Mouse (Mus musculus): ENCODE measurements around the gene Mmel1. TPM values are rescaled to one million over a fixed set of nuclear protein-coding genes. Genes with fewer than 3 reads are reported as not detected.

Gene Mmel1
- polyA plus RNA-seq, 1 experiment from 2014 or later = 0.93 TPM

DNA sequence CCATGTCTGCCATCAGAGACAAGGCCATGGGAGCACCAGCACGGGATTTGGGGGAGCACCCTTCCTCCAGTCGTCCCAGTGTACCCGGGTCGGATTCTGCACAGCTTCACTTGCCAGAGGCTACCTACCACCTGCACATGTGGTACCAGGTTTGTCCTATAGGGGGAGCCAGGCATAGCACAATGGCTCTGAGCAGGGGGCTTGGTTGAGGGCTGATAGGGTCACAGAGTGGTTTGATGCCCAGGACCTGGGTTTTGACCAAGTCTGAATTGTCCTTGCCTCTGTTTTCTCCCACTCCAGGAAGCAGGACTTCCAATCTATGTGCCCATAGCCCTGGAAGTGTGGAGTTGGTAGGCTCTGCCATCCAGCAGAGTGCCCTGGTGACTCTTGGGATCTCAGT is 56.0 kb downstream of the Mmel1 start:
- Histone ChIP-seq H3K27me3 (replicated peaks; ENCODE audit: control insufficient read depth, insufficient read depth, low read length) (no peaks in the 10 kb centered on the region), H3K9me3 (ENCODE audit: control insufficient read depth, low read length) (no peaks in the 10 kb centered on the region; the same call in 1 of the 2 replicates), H3K4me3 (ENCODE audit: low read length) (no peak overlapping the region), H3K27ac (ENCODE audit: low read depth, low read length) (no peak overlapping the region), H3K9ac (ENCODE audit: low read depth, low read length) (no peak overlapping the region), H3K4me1 (ENCODE audit: control insufficient read depth, insufficient read depth, low read depth, low read length) (no peaks in the 10 kb centered on the region), H3K36me3 (ENCODE audit: control insufficient read depth, insufficient read depth, low read length) (no peaks in the 10 kb centered on the region), H3K4me2 (ENCODE audit: low read length) (no peak overlapping the region)
- no peak for ATAC-seq
- WGBS = 60% methylated on average over 4 of the region's 4 CpGs

DNA sequence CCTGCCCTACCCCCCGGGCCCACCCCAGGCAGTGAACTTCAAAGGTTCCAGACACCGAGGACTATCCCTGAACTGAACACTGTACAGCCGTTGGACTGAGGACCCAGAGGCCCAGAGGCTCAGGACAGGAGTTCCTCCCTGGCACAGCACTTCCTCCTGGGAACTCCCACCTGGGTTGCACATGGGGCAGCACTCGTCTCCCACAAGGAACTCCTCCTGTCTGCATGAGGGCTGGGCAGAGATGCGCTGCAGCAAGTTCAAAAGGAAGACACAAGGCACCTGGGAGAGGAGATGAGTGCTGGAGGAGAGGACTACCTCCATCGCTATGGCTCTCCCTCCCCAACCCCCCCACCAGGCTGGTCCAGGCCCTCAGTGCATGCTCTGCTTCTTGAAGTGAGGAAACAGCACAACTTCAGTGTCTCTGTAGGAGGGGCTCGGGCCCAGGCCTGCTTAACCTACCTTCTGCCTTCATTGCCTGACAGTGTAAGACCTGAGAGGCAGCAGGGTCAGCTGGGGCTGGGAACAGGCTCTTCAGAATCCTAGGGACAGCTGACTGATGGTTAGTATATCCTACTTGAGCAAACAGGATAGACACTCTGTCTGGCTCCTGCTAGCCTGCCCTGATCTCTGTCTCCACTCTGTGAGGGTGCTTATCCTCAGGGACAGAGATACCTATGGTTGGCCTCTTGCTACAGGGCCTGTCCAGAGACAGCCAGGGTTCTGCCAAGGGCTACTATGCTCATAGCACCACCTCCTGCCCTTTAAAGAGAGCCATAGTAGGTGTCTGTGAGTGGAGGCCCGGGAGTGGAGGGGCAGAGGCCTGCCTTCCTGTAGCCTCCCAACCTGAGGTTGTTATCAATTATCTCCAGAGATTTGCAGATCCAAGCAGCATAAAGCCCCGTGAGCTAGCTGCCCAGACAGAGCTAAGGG is 57.8 kb downstream of the Mmel1 start:
- Histone ChIP-seq H3K9ac (ENCODE audit: low read depth, low read length) (no peak overlapping the region), H3K36me3 (ENCODE audit: control insufficient read depth, insufficient read depth, low read length) (no peaks in the 10 kb centered on the region), H3K4me1 (ENCODE audit: control insufficient read depth, insufficient read depth, low read depth, low read length) (no peaks in the 10 kb centered on the region), H3K4me2 (ENCODE audit: low read length) (no peak overlapping the region), H3K4me3 (ENCODE audit: low read length) (no peak overlapping the region), H3K9me3 (ENCODE audit: control insufficient read depth, low read length) (no peaks in the 10 kb centered on the region; the same call in 1 of the 2 replicates), H3K27ac (ENCODE audit: low read depth, low read length) (no peak overlapping the region), H3K27me3 (replicated peaks; ENCODE audit: control insufficient read depth, insufficient read depth, low read length) (no peaks in the 10 kb centered on the region)
- ATAC-seq = no peak
- 74% methylated on average over 9 of the region's 9 CpGs for WGBS

DNA sequence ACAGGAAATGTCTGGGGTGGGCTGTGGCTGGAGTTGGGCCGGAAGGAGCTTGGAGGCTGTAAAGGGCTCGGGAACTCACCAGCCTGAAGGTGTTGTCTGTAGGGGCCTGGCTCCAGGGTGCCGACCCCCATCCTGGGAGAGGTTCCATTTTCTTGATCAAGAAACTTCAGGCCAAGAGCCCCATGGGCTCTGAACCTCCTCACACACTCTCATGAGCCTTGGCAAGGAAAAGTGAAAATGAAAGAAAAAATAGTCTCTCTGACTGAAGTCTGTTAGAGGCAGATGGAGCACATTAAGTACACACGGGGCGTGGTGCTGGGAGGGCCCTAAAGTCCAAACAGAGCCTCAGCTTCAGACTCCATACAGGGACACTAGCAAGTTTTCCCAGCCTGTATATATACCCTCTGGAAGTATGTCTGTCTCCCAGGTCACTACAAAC is 58.5 kb downstream of the Mmel1 start:
- H3K9ac ChIP-seq (ENCODE audit: low read depth, low read length) = no peak overlapping the region
- H3K4me3 ChIP-seq (ENCODE audit: low read length) = no peak overlapping the region
- no peaks in the 10 kb centered on the region for H3K4me1 ChIP-seq (ENCODE audit: control insufficient read depth, insufficient read depth, low read depth, low read length)
- H3K27me3 ChIP-seq (replicated peaks; ENCODE audit: control insufficient read depth, insufficient read depth, low read length) = no peaks in the 10 kb centered on the region
- H3K4me2 ChIP-seq (ENCODE audit: low read length) = no peak overlapping the region
- no peak overlapping the region for H3K27ac ChIP-seq (ENCODE audit: low read depth, low read length)
- 72% methylated on average over 5 of the region's 5 CpGs for WGBS
- H3K9me3 ChIP-seq (ENCODE audit: control insufficient read depth, low read length) = no peaks in the 10 kb centered on the region
- H3K36me3 ChIP-seq (ENCODE audit: control insufficient read depth, insufficient read depth, low read length) = no peaks in the 10 kb centered on the region
- ATAC-seq = no peak

DNA sequence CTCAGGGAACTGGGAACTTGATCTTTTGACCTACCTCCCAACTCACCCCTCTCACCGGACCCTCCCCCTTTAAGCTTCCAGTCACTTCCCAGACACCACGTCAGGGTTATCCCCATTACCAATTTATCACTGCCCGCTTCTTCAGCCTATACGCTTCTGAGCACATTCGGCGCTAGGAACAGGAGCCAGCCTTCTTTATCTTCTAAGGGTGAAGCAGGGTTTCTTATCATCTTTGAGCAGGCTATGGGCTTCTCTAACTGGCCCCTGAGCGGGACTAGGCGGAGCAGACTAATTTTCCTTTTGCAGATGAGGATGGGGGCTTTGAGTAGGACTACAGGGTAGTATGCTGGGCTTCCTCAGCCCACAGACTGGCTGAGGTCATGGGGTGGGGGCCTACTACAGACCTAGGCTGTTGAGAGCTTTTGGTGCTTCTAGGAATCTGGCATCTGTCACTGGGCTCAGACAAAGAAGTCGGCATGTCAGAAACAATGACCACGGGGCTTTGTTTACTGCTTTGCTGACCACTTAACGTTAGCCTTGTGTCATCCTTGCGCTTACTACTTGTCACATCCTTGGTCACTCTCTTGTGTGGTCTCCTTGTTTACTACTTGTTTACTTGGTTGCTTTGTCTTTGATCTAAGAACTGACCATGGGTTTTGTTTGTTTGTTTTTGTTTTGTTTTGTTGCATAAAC is 59.2 kb downstream of the Mmel1 start, which contains the start of gene Tnfrsf14:
Tnfrsf14 (minus strand) TSS at position 169 of the 693 bp plus-strand sequence.
- Histone ChIP-seq H3K9me3 (ENCODE audit: control insufficient read depth, low read length) (no peaks in the 10 kb centered on the region), H3K27me3 (replicated peaks; ENCODE audit: control insufficient read depth, insufficient read depth, low read length) (no peaks in the 10 kb centered on the region), H3K9ac (ENCODE audit: low read depth, low read length) (no peak within 1 kb of the TSS), H3K36me3 (ENCODE audit: control insufficient read depth, insufficient read depth, low read length) (no peaks in the 10 kb centered on the region), H3K4me1 (ENCODE audit: control insufficient read depth, insufficient read depth, low read depth, low read length) (no peaks in the 10 kb centered on the region), H3K4me3 (ENCODE audit: low read length) (no peak within 1 kb of the TSS), H3K4me2 (ENCODE audit: low read length) (no peak within 1 kb of the TSS), H3K27ac (ENCODE audit: low read depth, low read length) (no peak within 1 kb of the TSS)
- 55% methylated on average over 12 of the region's 12 CpGs for WGBS
- no peak for ATAC-seq

DNA sequence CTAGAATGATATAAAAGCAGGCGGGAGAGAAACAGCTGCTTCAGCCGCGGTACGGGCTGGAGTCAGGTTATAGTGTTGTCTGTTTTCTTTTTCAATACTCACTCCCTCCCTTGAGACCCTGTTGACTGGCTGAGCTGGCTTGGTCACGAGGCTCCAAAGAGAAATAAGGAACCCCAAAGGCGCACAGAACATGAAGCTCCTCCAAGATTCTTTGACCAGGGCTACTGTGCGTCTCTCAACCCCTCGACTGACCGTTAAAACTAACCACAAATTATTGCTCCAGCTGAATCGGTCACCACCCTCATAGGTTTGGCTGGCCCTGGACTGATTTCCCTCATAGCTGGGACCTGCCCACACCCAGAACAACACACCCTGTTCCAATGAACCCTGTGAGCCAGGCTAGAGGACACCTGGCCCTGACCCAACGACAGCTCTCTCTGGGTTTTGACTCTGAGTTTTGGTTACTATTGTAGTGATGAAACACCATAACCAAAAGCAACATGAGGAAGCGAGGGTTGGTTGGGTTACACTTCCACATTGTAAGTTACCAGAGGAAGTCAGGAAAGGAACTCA is 59.8 kb downstream of the Mmel1 start:
- Histone ChIP-seq H3K27me3 (replicated peaks; ENCODE audit: control insufficient read depth, insufficient read depth, low read length) (no peaks in the 10 kb centered on the region), H3K36me3 (ENCODE audit: control insufficient read depth, insufficient read depth, low read length) (no peaks in the 10 kb centered on the region), H3K4me2 (ENCODE audit: low read length) (no peak overlapping the region), H3K4me1 (ENCODE audit: control insufficient read depth, insufficient read depth, low read depth, low read length) (no peaks in the 10 kb centered on the region), H3K9me3 (ENCODE audit: control insufficient read depth, low read length) (no peaks in the 10 kb centered on the region), H3K4me3 (ENCODE audit: low read length) (no peak overlapping the region), H3K9ac (ENCODE audit: low read depth, low read length) (no peak overlapping the region), H3K27ac (ENCODE audit: low read depth, low read length) (no peak overlapping the region)
- WGBS = 81% methylated on average over 12 of the region's 12 CpGs
- no peak for ATAC-seq

DNA sequence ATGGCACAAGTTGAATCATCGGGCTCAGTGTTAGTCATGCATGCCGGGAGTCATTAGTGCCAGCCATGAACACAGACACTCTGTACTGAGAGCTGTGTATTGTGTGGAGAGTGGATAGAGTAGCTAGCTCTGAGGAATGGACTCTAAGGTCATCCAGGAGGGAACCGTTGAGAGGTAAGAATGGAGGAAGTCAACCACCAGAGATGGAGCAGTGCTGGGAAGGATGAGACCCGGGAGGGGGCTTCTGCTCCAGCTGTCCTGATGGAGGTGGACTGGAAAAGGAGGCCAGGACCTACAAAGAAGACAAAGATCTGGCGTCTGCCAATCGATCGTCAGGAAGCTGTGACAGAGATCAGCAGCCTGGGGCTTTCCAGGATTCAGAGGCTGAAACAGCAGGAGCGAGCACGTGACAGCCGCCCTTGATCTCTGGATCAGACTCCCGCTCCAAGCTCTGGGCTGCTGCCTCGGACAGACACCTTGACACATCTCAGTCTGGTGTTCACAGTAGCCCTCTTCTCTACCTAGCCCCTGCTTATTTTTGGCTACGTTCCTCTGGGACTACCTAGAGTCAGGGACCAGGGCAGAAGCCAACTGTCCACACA is 64.0 kb downstream of the Mmel1 start:
- no peak for ATAC-seq
- H3K4me2 ChIP-seq (ENCODE audit: low read length) = no peak overlapping the region
- no peaks in the 10 kb centered on the region for H3K27me3 ChIP-seq (replicated peaks; ENCODE audit: control insufficient read depth, insufficient read depth, low read length)
- no peak overlapping the region for H3K9ac ChIP-seq (ENCODE audit: low read depth, low read length)
- H3K4me3 ChIP-seq (ENCODE audit: low read length) = no peak overlapping the region
- H3K4me1 ChIP-seq (ENCODE audit: control insufficient read depth, insufficient read depth, low read depth, low read length) = no peaks in the 10 kb centered on the region
- no peaks in the 10 kb centered on the region for H3K36me3 ChIP-seq (ENCODE audit: control insufficient read depth, insufficient read depth, low read length)
- WGBS = 55% methylated on average over 13 of the region's 13 CpGs
- no peaks in the 10 kb centered on the region for H3K9me3 ChIP-seq (ENCODE audit: control insufficient read depth, low read length)
- no peak overlapping the region for H3K27ac ChIP-seq (ENCODE audit: low read depth, low read length)

DNA sequence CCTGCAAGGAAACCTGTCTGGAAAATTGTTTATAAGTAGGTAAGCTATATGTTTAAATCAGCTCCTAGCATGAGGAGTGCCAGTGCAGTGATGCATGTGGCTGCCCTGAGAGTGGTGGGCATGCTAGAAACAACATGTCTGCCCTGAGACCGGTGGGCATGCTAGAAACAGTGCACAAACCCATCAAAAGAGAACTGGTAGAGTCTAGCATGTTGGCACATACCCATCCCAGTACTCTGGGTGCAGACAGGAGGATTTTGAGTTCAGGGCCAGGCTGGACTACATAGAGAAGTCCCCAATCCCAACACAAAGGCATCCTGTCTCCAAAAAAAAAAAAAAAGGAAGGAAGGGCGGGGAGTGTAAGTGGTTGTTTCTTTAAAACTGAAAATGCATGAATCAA is 65.4 kb downstream of the Mmel1 start:
- Histone ChIP-seq H3K4me2 (ENCODE audit: low read length) (no peak overlapping the region), H3K9ac (ENCODE audit: low read depth, low read length) (no peak overlapping the region), H3K36me3 (ENCODE audit: control insufficient read depth, insufficient read depth, low read length) (no peaks in the 10 kb centered on the region), H3K4me1 (ENCODE audit: control insufficient read depth, insufficient read depth, low read depth, low read length) (no peaks in the 10 kb centered on the region), H3K27me3 (replicated peaks; ENCODE audit: control insufficient read depth, insufficient read depth, low read length) (no peaks in the 10 kb centered on the region), H3K4me3 (ENCODE audit: low read length) (no peak overlapping the region), H3K9me3 (ENCODE audit: control insufficient read depth, low read length) (no peaks in the 10 kb centered on the region), H3K27ac (ENCODE audit: low read depth, low read length) (no peak overlapping the region)
- WGBS = 86% methylated on average over 2 of the region's 2 CpGs
- ATAC-seq = no peak

DNA sequence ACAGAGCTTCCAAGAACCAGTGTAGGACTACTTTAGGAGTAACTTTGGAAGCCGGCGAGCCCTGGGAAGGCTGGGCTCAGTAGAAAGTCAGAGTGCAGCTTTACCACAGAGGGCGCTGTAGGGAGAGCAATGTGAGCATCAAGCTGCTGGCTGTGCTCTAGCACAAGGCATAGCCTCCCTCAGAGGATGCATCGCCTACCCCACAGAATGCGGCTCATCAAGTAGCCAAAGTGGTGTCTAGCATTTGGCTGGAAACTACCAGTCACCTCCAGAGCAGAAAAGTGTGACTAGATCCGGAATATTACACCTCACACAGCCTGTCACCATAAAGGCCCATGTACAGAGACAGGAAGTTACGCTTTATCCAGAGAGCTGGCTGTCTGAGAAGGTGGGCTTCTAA is 66.4 kb downstream of the Mmel1 start:
- no peaks in the 10 kb centered on the region for H3K27me3 ChIP-seq (replicated peaks; ENCODE audit: control insufficient read depth, insufficient read depth, low read length)

More for the DNA sequence above, 66.4 kb downstream of the Mmel1 start:
- no peak overlapping the region for H3K4me3 ChIP-seq (ENCODE audit: low read length)
- 74% methylated on average over 7 of the region's 7 CpGs for WGBS
- ATAC-seq = no peak
- no peaks in the 10 kb centered on the region for H3K4me1 ChIP-seq (ENCODE audit: control insufficient read depth, insufficient read depth, low read depth, low read length)
- no peaks in the 10 kb centered on the region for H3K36me3 ChIP-seq (ENCODE audit: control insufficient read depth, insufficient read depth, low read length)
- no peak overlapping the region for H3K4me2 ChIP-seq (ENCODE audit: low read length)
- no peak overlapping the region; the same call in 1 of the 2 replicates for H3K9ac ChIP-seq (ENCODE audit: low read depth, low read length)
- no peaks in the 10 kb centered on the region for H3K9me3 ChIP-seq (ENCODE audit: control insufficient read depth, low read length)
- H3K27ac ChIP-seq (ENCODE audit: low read depth, low read length) = no peak overlapping the region

Measured in hindbrain, embryonic 16.5 days (tissue).